Mouse (Mus musculus): ENCODE measurements around the gene Utp20. TPM values are rescaled to one million over a fixed set of nuclear protein-coding genes. Genes with fewer than 3 reads are reported as not detected.

The Utp20 gene
- total RNA-seq, 1 experiment = 136 TPM

DNA sequence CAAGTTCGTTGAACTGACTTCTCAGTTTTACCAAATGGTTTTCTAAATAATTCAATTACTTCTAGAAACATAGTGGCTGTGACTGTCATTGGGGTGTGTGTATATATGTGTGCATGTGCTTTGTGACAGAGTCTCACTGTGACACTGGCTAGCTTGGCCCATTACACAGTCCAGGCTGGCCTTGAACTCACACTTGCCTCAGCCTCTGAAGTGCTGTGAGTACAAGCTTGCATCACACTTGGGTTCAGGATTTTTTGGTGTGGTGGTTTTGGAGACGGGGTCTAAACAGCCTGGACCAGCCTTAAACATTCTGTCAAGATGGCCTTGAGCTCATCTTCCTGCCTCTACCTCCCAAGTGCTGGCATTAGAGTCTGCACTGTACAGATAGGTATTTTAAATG is 11.3 kb downstream of the Utp20 start:
- H3K36me3 ChIP-seq (ENCODE audit: control insufficient read depth, insufficient read depth, low read length, poor library complexity, severe bottlenecking) = peaks cover 51% of the 10 kb centered on the region
- no peak overlapping the region for H3K27ac ChIP-seq (ENCODE audit: insufficient read depth, low read depth, low read length, poor library complexity, severe bottlenecking)
- in situ Hi-C loops (cut with MboI; ENCODE audit: low sequenced_read_pairs in 2 of 2, unreplicated experiment in 2 of 2) = loop anchor here in 1 of 2 experiments (5.0 kb wide), 1 partner anchor 58 kb away; no protein-coding TSS in a partner anchor
- no peak overlapping the region for H3K9ac ChIP-seq (ENCODE audit: insufficient read depth, low read depth, low read length, poor library complexity, severe bottlenecking)
- H3K9me3 ChIP-seq (ENCODE audit: control insufficient read depth, insufficient read depth, low read depth, low read length) = no peaks in the 10 kb centered on the region
- H3K4me3 ChIP-seq (ENCODE audit: insufficient read depth in 1 of 2, low read depth in 1 of 2, low read length in 2 of 2, poor library complexity in 1 of 2, severe bottlenecking in 1 of 2) = no peak overlapping the region
- TF ChIP-seq MAFK (IDR thresholded peaks at IDR 0.05; ENCODE audit: insufficient read depth, low read depth, low read length) = no peak
- TF ChIP-seq ZC3H11A (IDR thresholded peaks at IDR 0.05; ENCODE audit: borderline replicate concordance, low read depth, low read length) = no peak
- TF ChIP-seq CHD2 (IDR thresholded peaks at IDR 0.05; ENCODE audit: low read depth, low read length) = no peak
- no peak for TF ChIP-seq ZNF384 (IDR thresholded peaks at IDR 0.05; ENCODE audit: low read depth, low read length)
- no peak for TF ChIP-seq HCFC1 (IDR thresholded peaks at IDR 0.05; ENCODE audit: borderline replicate concordance, insufficient read depth, low read length)
- DNase-seq (ENCODE audit: low read depth, low spot score) = no peak
- no peaks in the 10 kb centered on the region for H3K4me1 ChIP-seq (ENCODE audit: control insufficient read depth in 2 of 2, insufficient read depth in 2 of 2, low read length in 2 of 2, poor library complexity in 1 of 2)

GRCm38 (mm10) chr10:88811704-88812103 is 14.9 kb downstream of the Utp20 start:
- Histone ChIP-seq H3K27ac (ENCODE audit: insufficient read depth, low read depth, low read length, poor library complexity, severe bottlenecking) (no peak overlapping the region), H3K4me3 (ENCODE audit: insufficient read depth in 1 of 2, low read depth in 1 of 2, low read length in 2 of 2, poor library complexity in 1 of 2, severe bottlenecking in 1 of 2) (no peak overlapping the region), H3K36me3 (ENCODE audit: control insufficient read depth, insufficient read depth, low read length, poor library complexity, severe bottlenecking) (peaks cover 55% of the 10 kb centered on the region), H3K4me1 (ENCODE audit: control insufficient read depth in 2 of 2, insufficient read depth in 2 of 2, low read length in 2 of 2, poor library complexity in 1 of 2) (no peaks in the 10 kb centered on the region), H3K9ac (ENCODE audit: insufficient read depth, low read depth, low read length, poor library complexity, severe bottlenecking) (no peak overlapping the region), H3K9me3 (ENCODE audit: control insufficient read depth, insufficient read depth, low read depth, low read length) (no peaks in the 10 kb centered on the region)
- in situ Hi-C loops (cut with MboI; ENCODE audit: low sequenced_read_pairs in 2 of 2, unreplicated experiment in 2 of 2) = no loop called here
- TF ChIP-seq ZC3H11A (IDR thresholded peaks at IDR 0.05; ENCODE audit: borderline replicate concordance, low read depth, low read length) (no peak), CHD2 (IDR thresholded peaks at IDR 0.05; ENCODE audit: low read depth, low read length) (no peak), MAFK (IDR thresholded peaks at IDR 0.05; ENCODE audit: insufficient read depth, low read depth, low read length) (no peak), ZNF384 (IDR thresholded peaks at IDR 0.05; ENCODE audit: low read depth, low read length) (no peak)
- no peak for DNase-seq (ENCODE audit: low read depth, low spot score)

DNA sequence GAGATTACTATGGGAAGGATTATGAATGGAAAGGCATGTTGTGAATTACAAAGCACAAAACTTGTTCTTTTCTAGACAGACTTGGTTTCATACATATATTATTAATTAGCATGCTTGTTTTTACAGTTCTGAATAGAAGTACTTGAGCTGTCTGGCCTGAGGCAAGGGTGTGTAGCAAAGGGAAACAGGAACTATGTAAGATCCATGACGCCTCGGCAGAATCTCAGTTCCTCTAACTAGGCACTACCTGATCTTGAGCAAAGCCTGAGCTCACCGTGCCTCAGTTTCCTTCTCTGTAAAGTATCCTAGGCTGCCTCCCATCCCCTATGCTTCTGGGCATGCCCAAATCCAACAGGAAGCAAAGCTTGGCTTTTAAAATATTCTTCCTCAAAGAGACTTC is 24.4 kb downstream of the Utp20 start:
- in situ Hi-C loops (cut with MboI; ENCODE audit: low sequenced_read_pairs in 2 of 2, unreplicated experiment in 2 of 2) = no loop called here
- H3K27ac ChIP-seq (ENCODE audit: insufficient read depth, low read depth, low read length, poor library complexity, severe bottlenecking) = no peak overlapping the region
- H3K36me3 ChIP-seq (ENCODE audit: control insufficient read depth, insufficient read depth, low read length, poor library complexity, severe bottlenecking) = peaks cover 43% of the 10 kb centered on the region

DNA sequence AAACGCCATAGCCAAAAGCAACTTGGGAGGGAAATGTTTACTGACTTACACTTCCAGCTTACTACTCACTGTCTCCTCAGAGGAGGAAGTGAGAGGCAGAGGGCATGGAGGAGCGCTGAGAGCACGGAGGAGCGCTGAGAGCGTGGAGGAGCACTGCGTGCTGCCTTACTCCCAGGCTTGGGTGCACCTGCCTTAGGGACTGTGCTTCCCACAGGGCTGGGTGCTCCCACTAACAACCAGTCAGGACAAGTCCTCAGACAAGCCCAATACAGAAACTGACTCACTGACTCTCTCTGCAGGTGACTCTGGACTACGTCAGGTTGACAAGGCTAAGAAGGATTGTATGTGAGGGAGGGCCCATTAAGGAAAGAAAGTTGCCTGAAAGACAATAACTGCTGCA is 27.2 kb downstream of the Utp20 start:
- H3K36me3 ChIP-seq (ENCODE audit: control insufficient read depth, insufficient read depth, low read length, poor library complexity, severe bottlenecking) = peaks cover 43% of the 10 kb centered on the region
- no peaks in the 10 kb centered on the region for H3K9me3 ChIP-seq (ENCODE audit: control insufficient read depth, insufficient read depth, low read depth, low read length)
- no peak overlapping the region for H3K9ac ChIP-seq (ENCODE audit: insufficient read depth, low read depth, low read length, poor library complexity, severe bottlenecking)
- in situ Hi-C loops (cut with MboI; ENCODE audit: low sequenced_read_pairs in 2 of 2, unreplicated experiment in 2 of 2) = no loop called here
- no peak for TF ChIP-seq MAFK (IDR thresholded peaks at IDR 0.05; ENCODE audit: insufficient read depth, low read depth, low read length)
- no peak for DNase-seq (ENCODE audit: low read depth, low spot score)
- no peak overlapping the region for H3K27ac ChIP-seq (ENCODE audit: insufficient read depth, low read depth, low read length, poor library complexity, severe bottlenecking)
- H3K4me3 ChIP-seq (ENCODE audit: insufficient read depth in 1 of 2, low read depth in 1 of 2, low read length in 2 of 2, poor library complexity in 1 of 2, severe bottlenecking in 1 of 2) = no peak overlapping the region
- no peaks in the 10 kb centered on the region for H3K4me1 ChIP-seq (ENCODE audit: control insufficient read depth in 2 of 2, insufficient read depth in 2 of 2, low read length in 2 of 2, poor library complexity in 1 of 2)

More for the DNA sequence above, 24.4 kb downstream of the Utp20 start:
- DNase-seq (ENCODE audit: low read depth, low spot score) = no peak
- TF ChIP-seq ZC3H11A (IDR thresholded peaks at IDR 0.05; ENCODE audit: borderline replicate concordance, low read depth, low read length) = no peak
- TF ChIP-seq HCFC1 (IDR thresholded peaks at IDR 0.05; ENCODE audit: borderline replicate concordance, insufficient read depth, low read length) = no peak
- TF ChIP-seq MAFK (IDR thresholded peaks at IDR 0.05; ENCODE audit: insufficient read depth, low read depth, low read length) = no peak
- Histone ChIP-seq H3K9me3 (ENCODE audit: control insufficient read depth, insufficient read depth, low read depth, low read length) (no peaks in the 10 kb centered on the region), H3K4me1 (ENCODE audit: control insufficient read depth in 2 of 2, insufficient read depth in 2 of 2, low read length in 2 of 2, poor library complexity in 1 of 2) (no peaks in the 10 kb centered on the region), H3K4me3 (ENCODE audit: insufficient read depth in 1 of 2, low read depth in 1 of 2, low read length in 2 of 2, poor library complexity in 1 of 2, severe bottlenecking in 1 of 2) (no peak overlapping the region), H3K9ac (ENCODE audit: insufficient read depth, low read depth, low read length, poor library complexity, severe bottlenecking) (no peak overlapping the region)

- no peaks in the 10 kb centered on the region for H3K9me3 ChIP-seq (ENCODE audit: control insufficient read depth, insufficient read depth, low read depth, low read length)
- H3K4me1 ChIP-seq (ENCODE audit: control insufficient read depth in 2 of 2, insufficient read depth in 2 of 2, low read length in 2 of 2, poor library complexity in 1 of 2) = no peaks in the 10 kb centered on the region
- H3K9ac ChIP-seq (ENCODE audit: insufficient read depth, low read depth, low read length, poor library complexity, severe bottlenecking) = no peak overlapping the region
- no peak overlapping the region for H3K27ac ChIP-seq (ENCODE audit: insufficient read depth, low read depth, low read length, poor library complexity, severe bottlenecking)
- TF ChIP-seq CHD2 (IDR thresholded peaks at IDR 0.05; ENCODE audit: low read depth, low read length) = no peak
- no peak for TF ChIP-seq HCFC1 (IDR thresholded peaks at IDR 0.05; ENCODE audit: borderline replicate concordance, insufficient read depth, low read length)
- no peak for TF ChIP-seq ZC3H11A (IDR thresholded peaks at IDR 0.05; ENCODE audit: borderline replicate concordance, low read depth, low read length)
- in situ Hi-C loops (cut with MboI; ENCODE audit: low sequenced_read_pairs in 2 of 2, unreplicated experiment in 2 of 2) = no loop called here
- H3K36me3 ChIP-seq (ENCODE audit: control insufficient read depth, insufficient read depth, low read length, poor library complexity, severe bottlenecking) = peaks cover 54% of the 10 kb centered on the region
- DNase-seq (ENCODE audit: low read depth, low spot score) = no peak
- no peak overlapping the region for H3K4me3 ChIP-seq (ENCODE audit: insufficient read depth in 1 of 2, low read depth in 1 of 2, low read length in 2 of 2, poor library complexity in 1 of 2, severe bottlenecking in 1 of 2)
These were observed 29.2 kb downstream of the Utp20 start for GRCm38 (mm10) chr10:88797452-88797851.

Measured in ES-E14 (cell line).